Mouse (Mus musculus) megakaryocyte, embryonic 14.5 days (primary cell): Measurements from ENCODE around the gene Acsbg2. TPM values are rescaled to one million over a fixed set of nuclear protein-coding genes. Genes with fewer than 3 reads are reported as not detected.

Experiments
- H3K27me3 ChIP-seq: replicated peaks from 2 replicates; pipeline ENCODE3; 2012; ENCODE audit warnings: inconsistent platforms
- H3K36me3 ChIP-seq: replicated peaks from 2 replicates; pipeline ENCODE3; 2012; ENCODE audit warnings: low read length, inconsistent platforms, mixed read lengths
- H3K4me1 ChIP-seq: 2 replicates; pipeline ENCODE4 v1.6.1; 2012; ENCODE audit warnings: inconsistent platforms
- H3K4me3 ChIP-seq: replicated peaks from 2 replicates; pipeline ENCODE3; 2012; ENCODE audit warnings: moderate library complexity, mild to moderate bottlenecking, inconsistent platforms
- H3K9me3 ChIP-seq: 2 replicates; pipeline ENCODE4 v1.6.1; 2012; ENCODE audit warnings: inconsistent platforms
- FLI1 ChIP-seq: IDR thresholded peaks from 2 replicates; pipeline ENCODE4 v1.6.1; 2012; ENCODE audit warnings: low read length, inconsistent platforms, mixed read lengths
- GATA1 ChIP-seq: IDR thresholded peaks from 3 replicates; pipeline ENCODE4 v1.6.1; 2012; ENCODE audit warnings: mixed read lengths, low read length, inconsistent platforms, borderline replicate concordance
- polyA plus RNA-seq: library from polyadenylated mRNA; stranded (reverse); fragments of >175 nt; gene quantifications from 2 replicates; pipeline ENCODE4 v1.2.3, GENCODE M21; 2012; ENCODE audit warnings: low replicate concordance; ENCODE audit not compliant: insufficient read depth

Gene Acsbg2
- polyA plus RNA-seq, 1 experiment: not detected

- no peak overlapping the region for H3K4me3 ChIP-seq
- no peaks in the 10 kb centered on the region for H3K9me3 ChIP-seq
- H3K36me3 ChIP-seq: no peaks in the 10 kb centered on the region
- peaks cover 21% of the 10 kb centered on the region for H3K4me1 ChIP-seq
- H3K27me3 ChIP-seq: peaks cover 50% of the 10 kb centered on the region
- TF ChIP-seq FLI1: no peak
- TF ChIP-seq GATA1: no peak
Observed at GRCm38 (mm10) chr17:56814316-56815056, 59.8 kb downstream of the Acsbg2 start.

- TF ChIP-seq GATA1 (no peak), FLI1 (no peak)
- Histone ChIP-seq H3K4me3 (no peak overlapping the region), H3K27me3 (peaks cover 59% of the 10 kb centered on the region)
Observed at GRCm38 (mm10) chr17:56810245-56810644, 64.0 kb downstream of the Acsbg2 start.

GRCm38 (mm10) chr17:56808518-56808917 lies 65.7 kb downstream of the Acsbg2 start:
- Histone ChIP-seq H3K27me3 (peaks cover 61% of the 10 kb centered on the region), H3K4me1 (peaks cover 27% of the 10 kb centered on the region), H3K4me3 (peak overlapping the region; percentile 4), H3K9me3 (no peaks in the 10 kb centered on the region), H3K36me3 (no peaks in the 10 kb centered on the region)
- TF ChIP-seq FLI1 (no peak), GATA1 (no peak)

More at GRCm38 (mm10) chr17:56810245-56810644, 64.0 kb downstream of the Acsbg2 start:
- Histone ChIP-seq H3K36me3 (no peaks in the 10 kb centered on the region), H3K9me3 (no peaks in the 10 kb centered on the region), H3K4me1 (peaks cover 27% of the 10 kb centered on the region)

- Histone ChIP-seq H3K36me3 (no peaks in the 10 kb centered on the region), H3K27me3 (peaks cover 66% of the 10 kb centered on the region), H3K4me1 (peaks cover 24% of the 10 kb centered on the region), H3K9me3 (no peaks in the 10 kb centered on the region), H3K4me3 (no peak overlapping the region)
- TF ChIP-seq GATA1 (no peak), FLI1 (no peak)
Observed at GRCm38 (mm10) chr17:56805784-56806183, 68.5 kb downstream of the Acsbg2 start.

GRCm38 (mm10) chr17:56804952-56805351 lies 69.3 kb downstream of the Acsbg2 start:
- Histone ChIP-seq H3K4me3 (no peak overlapping the region), H3K9me3 (no peaks in the 10 kb centered on the region), H3K36me3 (no peaks in the 10 kb centered on the region), H3K4me1 (peaks cover 17% of the 10 kb centered on the region; the same call in 1 of the 2 replicates), H3K27me3 (peaks cover 69% of the 10 kb centered on the region)
- TF ChIP-seq GATA1 (no peak), FLI1 (no peak)

GRCm38 (mm10) chr17:56802065-56802464 lies 72.2 kb downstream of the Acsbg2 start:
- Histone ChIP-seq H3K9me3 (no peaks in the 10 kb centered on the region), H3K36me3 (no peaks in the 10 kb centered on the region), H3K4me3 (no peak overlapping the region), H3K27me3 (peaks cover 59% of the 10 kb centered on the region), H3K4me1 (peaks cover 6% of the 10 kb centered on the region; the same call in 1 of the 2 replicates)
- TF ChIP-seq FLI1 (no peak), GATA1 (no peak)

GRCm38 (mm10) chr17:56799276-56799675 lies 75.0 kb downstream of the Acsbg2 start:
- H3K27me3 ChIP-seq: peaks cover 36% of the 10 kb centered on the region
- H3K4me1 ChIP-seq: peaks cover 3% of the 10 kb centered on the region; the same call in 1 of the 2 replicates
- H3K4me3 ChIP-seq: no peak overlapping the region
- H3K36me3 ChIP-seq: no peaks in the 10 kb centered on the region
- TF ChIP-seq FLI1 (no peak), GATA1 (no peak)
- H3K9me3 ChIP-seq: no peaks in the 10 kb centered on the region

GRCm38 (mm10) chr17:56793614-56794319 lies 80.5 kb downstream of the Acsbg2 start:
- H3K9me3 ChIP-seq: no peaks in the 10 kb centered on the region
- H3K4me1 ChIP-seq: peaks cover 11% of the 10 kb centered on the region; the same call in 1 of the 2 replicates
- H3K27me3 ChIP-seq: peaks cover 34% of the 10 kb centered on the region
- no peaks in the 10 kb centered on the region for H3K36me3 ChIP-seq
- H3K4me3 ChIP-seq: no peak overlapping the region
- TF ChIP-seq GATA1 (no peak), FLI1 (no peak)

Other genes starting within 250 kb of the Acsbg2 start
- 35.4 and 50.4 TPM in 2 replicates for gene Lonp1, start 247.6 kb downstream of the Acsbg2 start, polyA plus RNA-seq
- not detected in 2 replicates for gene Catsperd, start 246.3 kb downstream of the Acsbg2 start, polyA plus RNA-seq
- gene Ranbp3, start 201.2 kb downstream of the Acsbg2 start, polyA plus RNA-seq: 73.0 and 77.5 TPM in 2 replicates
- gene Ndufa11, start 156.7 kb downstream of the Acsbg2 start, polyA plus RNA-seq: 76.9 and 392 TPM in 2 replicates
- gene Vmac, start 156.4 kb downstream of the Acsbg2 start, polyA plus RNA-seq: 7.9 and 14.9 TPM in 2 replicates
- gene Nrtn, start 116.9 kb downstream of the Acsbg2 start, polyA plus RNA-seq: 2.0 TPM in 1 of 2 replicates, not detected in the other
- gene Dus3l, start 109.7 kb downstream of the Acsbg2 start, polyA plus RNA-seq: 29.8 and 33.0 TPM in 2 replicates
- 2.8 and 12.2 TPM in 2 replicates for gene Prr22, start 104.2 kb downstream of the Acsbg2 start, polyA plus RNA-seq
- gene Rfx2, start 43.4 kb downstream of the Acsbg2 start, polyA plus RNA-seq: 0.51 and 1.4 TPM in 2 replicates
- 0.36 TPM in 1 of 2 replicates, not detected in the other for gene 1700061G19Rik, start 1.0 kb upstream of the Acsbg2 start, polyA plus RNA-seq
- gene Mllt1, start 61.0 kb upstream of the Acsbg2 start, polyA plus RNA-seq: 43.2 and 95.7 TPM in 2 replicates
- gene Acer1, start 107.7 kb upstream of the Acsbg2 start, polyA plus RNA-seq: not detected in 2 replicates
- gene Clpp, start 115.9 kb upstream of the Acsbg2 start, polyA plus RNA-seq: 177 and 234 TPM in 2 replicates
- gene Alkbh7, start 122.9 kb upstream of the Acsbg2 start, polyA plus RNA-seq: 20.4 and 32.6 TPM in 2 replicates
- gene Pspn, start 125.6 kb upstream of the Acsbg2 start, polyA plus RNA-seq: 0.63 TPM in 1 of 2 replicates, not detected in the other
- 61.0 and 154 TPM in 2 replicates for gene Gtf2f1, start 136.8 kb upstream of the Acsbg2 start, polyA plus RNA-seq
- 0.08 TPM in 1 of 2 replicates, not detected in the other for gene Gm17949, start 137.0 kb upstream of the Acsbg2 start, polyA plus RNA-seq
- gene Khsrp, start 157.1 kb upstream of the Acsbg2 start, polyA plus RNA-seq: 202 and 511 TPM in 2 replicates
- not detected in 2 replicates for gene Slc25a41, start 167.2 kb upstream of the Acsbg2 start, polyA plus RNA-seq
- 0.11 TPM in 1 of 2 replicates, not detected in the other for gene Crb3, start 184.7 kb upstream of the Acsbg2 start, polyA plus RNA-seq
- gene Slc25a23, start 185.4 kb upstream of the Acsbg2 start, polyA plus RNA-seq: 0.49 and 6.1 TPM in 2 replicates
- 15.6 and 31.6 TPM in 2 replicates for gene Dennd1c, start 204.1 kb upstream of the Acsbg2 start, polyA plus RNA-seq
- gene Tubb4a, start 213.3 kb upstream of the Acsbg2 start, polyA plus RNA-seq: 1.4 and 1.5 TPM in 2 replicates
- gene Tnfsf9, start 230.9 kb upstream of the Acsbg2 start, polyA plus RNA-seq: 3.3 and 4.6 TPM in 2 replicates